Mouse (Mus musculus) B cell, adult 67 days (primary cell): ENCODE measurements around the gene Fat2. TPM values are rescaled to one million over a fixed set of nuclear protein-coding genes. Genes with fewer than 3 reads are reported as not detected.

Experiments
- total RNA-seq, 2 experiments: library from RNA; stranded (reverse); gene quantifications; 4 replicates each; pipeline ENCODE4 v1.2.4; 2023

Fat2 gene
- total RNA-seq: under 1 TPM; 0.03 to 0.06 TPM

GRCm38 (mm10) chr11:55336101-55336891, at the start of gene Fat2:
Gene Fat2 (minus strand): TSS chr11:55336564.

GRCm38 (mm10) chr11:55204159-55204596, 132.2 kb downstream of the Fat2 start, which contains the start of gene Slc36a1:
Gene Slc36a1 (plus strand): TSS chr11:55204350.

Other genes with a start within 250 kb of the Fat2 start
- gene Gm2a, start 238.4 kb downstream of the Fat2 start, total RNA-seq: 100 to 1,000 TPM; 128 to 131 TPM
- gene Slc36a3, start 184.9 kb downstream of the Fat2 start, total RNA-seq: not detected
- not detected for gene Slc36a2, start 151.5 kb downstream of the Fat2 start, total RNA-seq
- 10 to 100 TPM; 13.6 to 16.8 TPM for gene Slc36a1, start 132.2 kb downstream of the Fat2 start, total RNA-seq
- not detected for gene Sparc, start 86.6 kb upstream of the Fat2 start, total RNA-seq
- gene Atox1, start 124.7 kb upstream of the Fat2 start, total RNA-seq: 10 to 100 TPM; 49.3 to 51.4 TPM
- gene G3bp1, start 133.1 kb upstream of the Fat2 start, total RNA-seq: 10 to 100 TPM; 75.9 to 77.3 TPM